Mouse (Mus musculus) MEL (cell line): ENCODE measurements around the gene Gna11.

Source experiments
- CTCF ChIP-seq, 3 experiments: IDR thresholded peaks in 2 of 3; conservative IDR thresholded peaks in 1 of 3; 2 replicates each; pipeline ENCODE4 v1.5.1; 2011 to 2012; ENCODE audit warnings: low read length in 3 of 3, low read depth in 2 of 3, mild to moderate bottlenecking in 2 of 3, improper control_type of control experiment in 1 of 3, inconsistent platforms in 1 of 3, mixed read lengths in 1 of 3, moderate library complexity in 1 of 3; ENCODE audit not compliant: control insufficient read depth in 1 of 3, insufficient read depth in 1 of 3, poor library complexity in 1 of 3, severe bottlenecking in 1 of 3
- RCOR1 ChIP-seq: IDR thresholded peaks from 2 replicates; pipeline ENCODE4 v1.6.1; 2012; ENCODE audit warnings: low read depth, mild to moderate bottlenecking, inconsistent platforms, low read length, improper control_type of control experiment
- UBTF ChIP-seq: IDR thresholded peaks from 2 replicates; pipeline ENCODE4 v1.6.1; 2012; ENCODE audit warnings: low read depth, mild to moderate bottlenecking, inconsistent platforms, low read length, improper control_type of control experiment, moderate library complexity, borderline replicate concordance; ENCODE audit not compliant: insufficient read depth

GRCm38 (mm10) chr10:81545161-81545747 lies at the start of gene Gna11:
- TF ChIP-seq UBTF (no peak), RCOR1 (no peak), CTCF (IDR thresholded peaks at IDR 0.05 in 2 of 3, conservative IDR thresholded peaks at IDR 0.05 in 1 of 3; ENCODE audit: control insufficient read depth in 1 of 3, insufficient read depth in 1 of 3, low read depth in 2 of 3, low read length in 3 of 3, poor library complexity in 1 of 3, severe bottlenecking in 1 of 3) (no peak)
